Mouse (Mus musculus): ENCODE measurements around the gene Paqr6. TPM values are rescaled to one million over a fixed set of nuclear protein-coding genes. Genes with fewer than 3 reads are reported as not detected.
A peak's percentile ranks its signal among the peaks of the same experiment; 100 is the strongest.

The Paqr6 gene
- polyA plus RNA-seq, 1 experiment: not detected

DNA sequence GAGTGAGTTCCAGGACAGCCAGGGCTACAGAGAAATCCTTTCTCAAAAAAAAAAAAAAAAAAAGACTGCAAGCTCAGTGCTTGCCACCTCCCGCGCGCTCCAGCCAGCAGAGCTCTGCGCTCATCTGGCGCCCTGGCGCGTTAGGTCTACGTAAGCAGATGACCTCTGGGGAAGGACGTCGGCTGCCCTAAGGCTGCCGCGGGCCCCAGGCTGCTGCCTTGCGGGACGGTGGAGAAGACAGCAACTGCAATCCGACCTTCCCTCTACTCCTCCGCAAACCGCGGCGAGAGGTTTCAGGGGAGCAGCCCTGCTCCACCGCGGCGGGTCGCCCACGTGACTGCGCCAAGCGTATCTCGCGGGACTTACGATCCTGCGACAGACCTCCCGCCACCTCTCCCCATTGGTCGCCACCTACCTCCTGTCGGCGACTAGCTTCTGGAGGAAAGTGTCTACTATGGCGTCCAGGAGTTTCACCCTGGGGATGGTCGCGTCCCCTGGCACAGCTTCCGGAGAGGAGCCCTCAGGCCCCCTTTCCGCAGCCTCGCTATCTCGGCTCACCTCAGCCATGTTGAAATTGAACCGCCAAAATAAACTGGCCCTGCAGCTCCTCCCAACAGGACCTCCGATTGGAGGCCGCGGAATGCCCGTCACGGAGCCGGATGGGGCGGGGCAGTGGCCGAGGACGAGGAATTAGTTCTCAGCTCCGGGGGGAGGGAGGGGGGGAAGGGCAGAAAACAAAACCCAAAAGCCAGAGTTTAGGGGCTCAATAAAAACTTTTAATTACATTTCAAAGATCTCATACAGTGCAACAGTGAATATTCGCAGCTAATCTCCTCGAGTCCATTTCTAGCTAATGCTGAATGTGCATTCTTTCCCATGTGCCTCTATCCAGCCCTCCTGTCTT is 45.6 kb downstream of the Paqr6 start, which contains the start of gene Pmf1:
Gene Pmf1, minus strand, starts transcription at position 591 of the 904 bp plus-strand sequence.
- TF ChIP-seq CTCF (IDR thresholded peaks at IDR 0.05; ENCODE audit: insufficient read depth, low read depth, low read length) (0 out of 2 replicates have a peak, but pooled peaks have one; percentile 10), POLR2A (IDR thresholded peaks at IDR 0.05; ENCODE audit: insufficient read depth, low read depth, low read length) (peak; percentile 97)
- H3K4me3 ChIP-seq (ENCODE audit: insufficient read depth, low read depth, low read length): peak within 1 kb of the TSS; percentile 87
- H3K4me1 ChIP-seq (ENCODE audit: control insufficient read depth, insufficient read depth, low read length): peaks cover 6% of the 10 kb centered on the region; the same call in 1 of the 2 replicates
- under 1% methylated on average over 54 of the region's 54 CpGs for WGBS
- peak within 1 kb of the TSS; percentile 98 for H3K27ac ChIP-seq (ENCODE audit: insufficient read depth, low read depth, low read length)

DNA sequence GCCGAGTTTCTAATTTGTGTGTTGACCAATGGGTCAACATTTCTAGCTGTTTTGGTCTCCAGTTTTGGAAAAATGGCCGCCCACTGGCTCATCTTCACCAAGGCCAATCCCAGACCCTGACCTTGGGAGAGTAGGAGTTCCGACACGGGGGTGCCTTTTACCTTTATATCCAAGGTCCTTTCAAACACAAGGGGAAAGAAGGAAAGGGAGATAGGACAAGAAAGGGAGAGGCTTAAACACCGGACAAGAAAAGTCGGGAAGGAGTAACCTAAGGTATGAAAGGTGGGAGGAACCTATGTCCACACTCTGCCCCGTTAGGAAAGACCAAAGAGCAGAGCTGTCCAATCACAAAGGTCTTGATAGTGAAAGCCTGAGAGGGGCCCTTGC is 46.3 kb downstream of the Paqr6 start:
- no peak for TF ChIP-seq POLR2A (IDR thresholded peaks at IDR 0.05; ENCODE audit: insufficient read depth, low read depth, low read length)
- no peak for TF ChIP-seq CTCF (IDR thresholded peaks at IDR 0.05; ENCODE audit: insufficient read depth, low read depth, low read length)
- Histone ChIP-seq H3K4me1 (ENCODE audit: control insufficient read depth, insufficient read depth, low read length) (peaks cover 7% of the 10 kb centered on the region), H3K27ac (ENCODE audit: insufficient read depth, low read depth, low read length) (peak overlapping the region; percentile 34), H3K4me3 (ENCODE audit: insufficient read depth, low read depth, low read length) (no peak overlapping the region)
- WGBS: 24% methylated on average over 7 of the region's 7 CpGs

DNA sequence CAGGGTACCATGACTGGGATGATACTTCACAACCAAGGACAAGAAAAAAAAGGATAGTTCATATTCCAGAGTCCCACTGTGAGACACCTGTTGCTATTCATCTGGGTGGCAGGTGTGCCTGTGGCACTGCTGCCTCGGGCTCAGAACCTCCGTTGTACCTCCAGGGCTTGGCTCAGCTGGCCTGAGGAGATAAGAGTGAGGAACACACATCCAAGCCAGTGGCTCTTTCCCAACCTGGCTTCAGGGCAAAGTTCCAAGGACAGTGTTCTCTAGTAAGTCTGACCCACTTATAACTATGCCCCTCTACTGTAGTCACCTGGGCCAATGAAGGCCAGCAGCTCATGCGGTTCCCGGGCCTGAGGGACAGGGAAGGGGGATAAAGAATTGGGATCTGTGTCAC is 47.3 kb downstream of the Paqr6 start:
- 90% methylated on average over 4 of the region's 4 CpGs for WGBS
- Histone ChIP-seq H3K27ac (ENCODE audit: insufficient read depth, low read depth, low read length) (no peak overlapping the region), H3K4me3 (ENCODE audit: insufficient read depth, low read depth, low read length) (no peak overlapping the region), H3K4me1 (ENCODE audit: control insufficient read depth, insufficient read depth, low read length) (peaks cover 12% of the 10 kb centered on the region)
- no peak for TF ChIP-seq POLR2A (IDR thresholded peaks at IDR 0.05; ENCODE audit: insufficient read depth, low read depth, low read length)
- TF ChIP-seq CTCF (IDR thresholded peaks at IDR 0.05; ENCODE audit: insufficient read depth, low read depth, low read length): no peak

DNA sequence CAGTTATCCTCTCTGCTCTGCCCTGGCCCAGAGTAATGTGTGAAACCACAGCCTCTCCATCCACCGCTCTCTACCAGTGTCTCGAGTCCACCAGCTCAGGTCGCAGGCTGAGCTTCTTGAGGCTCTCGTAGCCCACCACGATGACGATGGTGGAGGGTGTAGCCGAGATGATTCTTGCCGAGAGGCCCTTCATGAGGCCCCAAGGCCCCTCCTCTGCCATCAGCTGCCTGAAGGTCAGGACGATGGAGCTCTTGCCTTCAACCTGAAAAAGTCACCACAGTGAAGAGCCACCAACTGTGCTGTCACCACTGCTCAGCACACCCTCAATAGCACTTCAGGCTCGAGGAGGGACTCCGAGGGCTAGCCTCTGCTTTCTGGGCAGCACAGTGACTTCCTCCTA is 48.3 kb downstream of the Paqr6 start:
- peaks cover 15% of the 10 kb centered on the region for H3K4me1 ChIP-seq (ENCODE audit: control insufficient read depth, insufficient read depth, low read length)
- TF ChIP-seq CTCF (IDR thresholded peaks at IDR 0.05; ENCODE audit: insufficient read depth, low read depth, low read length): no peak
- WGBS: 87% methylated on average over 11 of the region's 11 CpGs
- no peak overlapping the region for H3K27ac ChIP-seq (ENCODE audit: insufficient read depth, low read depth, low read length)
- no peak overlapping the region for H3K4me3 ChIP-seq (ENCODE audit: insufficient read depth, low read depth, low read length)

DNA sequence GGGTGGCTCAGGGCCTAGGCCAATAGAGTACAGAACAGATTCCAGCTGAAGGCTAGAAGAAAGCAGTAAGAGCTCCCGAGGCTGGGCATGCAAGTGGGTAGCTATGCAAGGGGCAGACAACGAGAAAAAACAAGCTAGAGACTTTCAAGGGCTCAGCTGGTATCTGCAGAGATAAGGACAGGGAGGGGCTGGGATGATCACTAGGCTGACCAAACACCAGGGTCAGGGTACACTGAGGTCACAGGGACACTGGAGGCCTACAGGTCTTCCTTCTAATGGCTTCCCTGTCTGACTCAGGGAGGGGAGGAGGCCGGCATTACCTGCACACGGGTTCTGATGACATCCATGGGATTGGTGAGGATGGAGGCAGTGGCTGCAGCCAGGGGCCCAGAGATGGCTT is 51.3 kb downstream of the Paqr6 start:
- 86% methylated on average over 4 of the region's 4 CpGs for WGBS
- Histone ChIP-seq H3K4me1 (ENCODE audit: control insufficient read depth, insufficient read depth, low read length) (peaks cover 21% of the 10 kb centered on the region), H3K27ac (ENCODE audit: insufficient read depth, low read depth, low read length) (no peak overlapping the region), H3K4me3 (ENCODE audit: insufficient read depth, low read depth, low read length) (no peak overlapping the region)
- TF ChIP-seq POLR2A (IDR thresholded peaks at IDR 0.05; ENCODE audit: insufficient read depth, low read depth, low read length) (no peak), CTCF (IDR thresholded peaks at IDR 0.05; ENCODE audit: insufficient read depth, low read depth, low read length) (no peak)

DNA sequence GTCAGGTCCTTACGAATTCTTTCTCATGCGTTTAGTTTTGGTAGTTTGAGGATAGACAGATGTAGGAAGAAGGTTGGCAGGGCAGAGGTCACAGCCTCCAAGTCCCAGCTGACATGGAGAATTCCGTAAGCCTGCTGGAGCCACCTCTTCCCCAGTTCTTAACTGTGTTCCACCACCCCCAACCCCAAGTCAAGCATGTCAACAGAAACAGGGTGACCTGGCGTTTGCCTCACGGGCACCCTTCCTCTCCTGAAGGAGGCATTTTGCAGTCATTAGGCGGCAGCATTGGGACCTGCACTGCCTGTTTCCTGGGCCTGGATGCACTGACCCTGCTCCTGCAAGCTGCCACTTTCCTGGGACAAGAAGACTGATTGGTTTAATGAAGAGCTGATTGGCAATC is 53.6 kb downstream of the Paqr6 start:
- Histone ChIP-seq H3K4me3 (ENCODE audit: insufficient read depth, low read depth, low read length) (no peak overlapping the region), H3K27ac (ENCODE audit: insufficient read depth, low read depth, low read length) (no peak overlapping the region), H3K4me1 (ENCODE audit: control insufficient read depth, insufficient read depth, low read length) (peaks cover 37% of the 10 kb centered on the region)
- 83% methylated on average over 6 of the region's 6 CpGs for WGBS
- TF ChIP-seq CTCF (IDR thresholded peaks at IDR 0.05; ENCODE audit: insufficient read depth, low read depth, low read length): no peak
- TF ChIP-seq POLR2A (IDR thresholded peaks at IDR 0.05; ENCODE audit: insufficient read depth, low read depth, low read length): no peak

Other genes with a start within 250 kb of the Paqr6 start
- gene Mef2d, start 222.2 kb upstream of the Paqr6 start, polyA plus RNA-seq (2012; ENCODE audit: insufficient read depth, insufficient read length, low replicate concordance, missing spikeins): 460 TPM in 1 of 2 replicates, not detected in the other
- gene Rhbg, start 109.9 kb upstream of the Paqr6 start, polyA plus RNA-seq (2012; ENCODE audit: insufficient read depth, insufficient read length, low replicate concordance, missing spikeins): not detected in 2 replicates
- gene Gm38392, start 77.4 kb upstream of the Paqr6 start, polyA plus RNA-seq (2012; ENCODE audit: insufficient read depth, insufficient read length, low replicate concordance, missing spikeins): not detected in 2 replicates
- not detected in 2 replicates for gene Tsacc, start 67.6 kb upstream of the Paqr6 start, polyA plus RNA-seq (2012; ENCODE audit: insufficient read depth, insufficient read length, low replicate concordance, missing spikeins)
- 179 TPM in 1 of 2 replicates, not detected in the other for gene Cct3, start 67.5 kb upstream of the Paqr6 start, polyA plus RNA-seq (2012; ENCODE audit: insufficient read depth, insufficient read length, low replicate concordance, missing spikeins)
- gene Glmp, start 39.6 kb upstream of the Paqr6 start, polyA plus RNA-seq (2012; ENCODE audit: insufficient read depth, insufficient read length, low replicate concordance, missing spikeins): not detected in 2 replicates
- not detected in 2 replicates for gene Tmem79, start 28.4 kb upstream of the Paqr6 start, polyA plus RNA-seq (2012; ENCODE audit: insufficient read depth, insufficient read length, low replicate concordance, missing spikeins)
- gene Smg5, start 28.3 kb upstream of the Paqr6 start, polyA plus RNA-seq (2012; ENCODE audit: insufficient read depth, insufficient read length, low replicate concordance, missing spikeins): not detected in 2 replicates
- not detected in 2 replicates for gene Bglap3, start 8.2 kb downstream of the Paqr6 start, polyA plus RNA-seq (2012; ENCODE audit: insufficient read depth, insufficient read length, low replicate concordance, missing spikeins)
- not detected in 2 replicates for gene Bglap2, start 14.1 kb downstream of the Paqr6 start, polyA plus RNA-seq (2012; ENCODE audit: insufficient read depth, insufficient read length, low replicate concordance, missing spikeins)
- not detected in 2 replicates for gene Bglap, start 19.9 kb downstream of the Paqr6 start, polyA plus RNA-seq (2012; ENCODE audit: insufficient read depth, insufficient read length, low replicate concordance, missing spikeins)
- not detected in 2 replicates for gene Pmf1, start 45.7 kb downstream of the Paqr6 start, polyA plus RNA-seq (2012; ENCODE audit: insufficient read depth, insufficient read length, low replicate concordance, missing spikeins)
- not detected in 2 replicates for gene Slc25a44, start 60.6 kb downstream of the Paqr6 start, polyA plus RNA-seq (2012; ENCODE audit: insufficient read depth, insufficient read length, low replicate concordance, missing spikeins)
- gene Sema4a, start 96.6 kb downstream of the Paqr6 start, polyA plus RNA-seq (2012; ENCODE audit: insufficient read depth, insufficient read length, low replicate concordance, missing spikeins): not detected in 2 replicates
- gene Lmna, start 145.4 kb downstream of the Paqr6 start, polyA plus RNA-seq (2012; ENCODE audit: insufficient read depth, insufficient read length, low replicate concordance, missing spikeins): not detected in 2 replicates
- gene Mex3a, start 167.8 kb downstream of the Paqr6 start, polyA plus RNA-seq (2012; ENCODE audit: insufficient read depth, insufficient read length, low replicate concordance, missing spikeins): not detected in 2 replicates
- not detected in 2 replicates for gene Rab25, start 183.7 kb downstream of the Paqr6 start, polyA plus RNA-seq (2012; ENCODE audit: insufficient read depth, insufficient read length, low replicate concordance, missing spikeins)
- gene Lamtor2, start 188.5 kb downstream of the Paqr6 start, polyA plus RNA-seq (2012; ENCODE audit: insufficient read depth, insufficient read length, low replicate concordance, missing spikeins): 853 TPM in 1 of 2 replicates, not detected in the other
- gene Ubqln4, start 189.2 kb downstream of the Paqr6 start, polyA plus RNA-seq (2012; ENCODE audit: insufficient read depth, insufficient read length, low replicate concordance, missing spikeins): 138 TPM in 1 of 2 replicates, not detected in the other
- not detected in 2 replicates for gene Ssr2, start 211.3 kb downstream of the Paqr6 start, polyA plus RNA-seq (2012; ENCODE audit: insufficient read depth, insufficient read length, low replicate concordance, missing spikeins)
- gene Arhgef2, start 241.4 kb downstream of the Paqr6 start, polyA plus RNA-seq (2012; ENCODE audit: insufficient read depth, insufficient read length, low replicate concordance, missing spikeins): not detected in 2 replicates

All from olfactory bulb, adult 2 months (tissue).